Mouse (Mus musculus) heart, adult 2 months (tissue): ENCODE measurements around the gene P2ry12.

Experiments used
- CTCF ChIP-seq: fragments of 200-600 bp; IDR thresholded peaks from 2 replicates; pipeline ENCODE4 v1.8.1; 2022; ENCODE audit warnings: antibody characterized with exemption, mild to moderate bottlenecking, moderate library complexity
- EP300 ChIP-seq: fragments of 200-500 bp; IDR thresholded peaks from 2 replicates; pipeline ENCODE4 v1.6.1; 2011; ENCODE audit warnings: low read depth, low read length, control low read depth; ENCODE audit not compliant: insufficient read depth
- POLR2A ChIP-seq: fragments of 200-500 bp; IDR thresholded peaks from 2 replicates; pipeline ENCODE4 v1.6.1; 2011; ENCODE audit warnings: mild to moderate bottlenecking, low read depth, low read length, control low read depth; ENCODE audit not compliant: insufficient read depth

GRCm38 (mm10) chr3:59187336-59187735 is 75.3 kb downstream of the P2ry12 start:
- no peak for TF ChIP-seq CTCF
- no peak for TF ChIP-seq POLR2A
- TF ChIP-seq EP300 = no peak
